Mouse (Mus musculus): ENCODE measurements around the gene Wdr11.

DNA sequence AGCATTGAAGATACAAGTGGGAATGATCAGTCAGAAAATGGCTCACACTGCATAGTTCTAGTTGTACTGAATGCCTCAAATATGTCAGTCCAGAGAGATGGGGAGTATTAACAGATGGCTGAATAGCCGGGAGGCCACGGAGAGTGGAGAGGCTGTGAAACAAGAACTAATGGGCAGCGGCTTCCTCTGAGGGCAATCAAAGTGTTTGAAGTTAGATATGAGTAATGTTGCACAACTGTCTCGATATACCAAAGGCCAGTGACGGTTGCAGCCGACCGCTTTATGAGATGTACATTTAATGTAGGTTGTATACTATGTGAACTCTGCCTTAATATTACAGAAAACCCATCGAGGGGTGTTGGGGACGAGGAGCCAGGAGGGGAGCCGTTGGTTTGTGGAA is 78.6 kb downstream of the Wdr11 start:
- TF ChIP-seq CTCF (conservative IDR thresholded peaks at IDR 0.05 in 1 of 2, IDR thresholded peaks at IDR 0.05 in 1 of 2; ENCODE audit: low read depth in 2 of 2, low read length in 2 of 2) (no peak), MXI1 (IDR thresholded peaks at IDR 0.05; ENCODE audit: low read depth, low read length) (no peak)
